Mouse (Mus musculus) frontal cortex, postnatal 14 days (tissue): ENCODE data around the gene Spata9.
"Not testable (repeated sequence)": the region's sequence is repeated elsewhere in the genome, so short reads cannot be mapped to it uniquely, and the experiment has no call there.

ENCODE experiments used
- DNase-seq, 2 experiments: peaks; one replicate each; pipeline ENCODE4 v3.0.0; 2022; ENCODE audit warnings: low spot score in 2 of 2

The Spata9 gene

GRCm38 (mm10) chr13:75966850-75967249 is at the start of gene Spata9:
Gene Spata9 (plus strand): TSS chr13:75967150.
- no peak for DNase-seq

- no peak for DNase-seq
Observed at GRCm38 (mm10) chr13:75927951-75928350, 39.0 kb upstream of the Spata9 start.

- DNase-seq = not testable (repeated sequence)
Observed at GRCm38 (mm10) chr13:75929071-75929470, 37.9 kb upstream of the Spata9 start.

GRCm38 (mm10) chr13:75930023-75930422 is 36.9 kb upstream of the Spata9 start:
- no peak for DNase-seq

- no peak for DNase-seq
Observed at GRCm38 (mm10) chr13:75930660-75931059, 36.3 kb upstream of the Spata9 start.

- DNase-seq = peak in 1 of 2 experiments; percentile 33
Observed at GRCm38 (mm10) chr13:75931073-75931472, 35.9 kb upstream of the Spata9 start.

- no peak for DNase-seq
Observed at GRCm38 (mm10) chr13:75933287-75933686, 33.7 kb upstream of the Spata9 start.

GRCm38 (mm10) chr13:75938866-75939265 is 28.1 kb upstream of the Spata9 start:
- no peak for DNase-seq

- DNase-seq = no peak
Observed at GRCm38 (mm10) chr13:75940791-75941517, 26.0 kb upstream of the Spata9 start.

GRCm38 (mm10) chr13:75941518-75942295 is 25.2 kb upstream of the Spata9 start:
- DNase-seq = no peak

- DNase-seq = no peak
Observed at GRCm38 (mm10) chr13:75942731-75943130, 24.2 kb upstream of the Spata9 start.

GRCm38 (mm10) chr13:75943189-75944043 is 23.5 kb upstream of the Spata9 start, which contains the start of gene Rhobtb3:
Gene Rhobtb3 (minus strand): TSS chr13:75943925.
- DNase-seq = peak; percentile 54 to 58

GRCm38 (mm10) chr13:75944044-75944820 is 22.7 kb upstream of the Spata9 start:
- DNase-seq = no peak

- DNase-seq = no peak
Observed at GRCm38 (mm10) chr13:75950295-75950694, 16.7 kb upstream of the Spata9 start.

- DNase-seq = no peak
Observed at GRCm38 (mm10) chr13:75955357-75955992, 11.5 kb upstream of the Spata9 start.

- no peak for DNase-seq
Observed at GRCm38 (mm10) chr13:75974481-75974880, 7.5 kb downstream of the Spata9 start.

- DNase-seq = no peak
Observed at GRCm38 (mm10) chr13:75975629-75976028, 8.7 kb downstream of the Spata9 start.

- no peak for DNase-seq
Observed at GRCm38 (mm10) chr13:75976218-75976617, 9.3 kb downstream of the Spata9 start.

GRCm38 (mm10) chr13:75976649-75977048 is 9.7 kb downstream of the Spata9 start:
- no peak for DNase-seq

- no peak for DNase-seq
Observed at GRCm38 (mm10) chr13:75981901-75982300, 15.0 kb downstream of the Spata9 start.

- DNase-seq = no peak
Observed at GRCm38 (mm10) chr13:75988096-75988495, 21.1 kb downstream of the Spata9 start.
